Mouse (Mus musculus): ENCODE data around the gene Ssbp4. TPM values are rescaled to one million over a fixed set of nuclear protein-coding genes. Genes with fewer than 3 reads are reported as not detected.

The Ssbp4 gene
- polyA plus RNA-seq, 1 experiment from 2014 or later, result 32.5 TPM

GRCm38 (mm10) chr8:70583476-70584387 is 24.9 kb downstream of the Ssbp4 start:
- peaks cover 61% of the 10 kb centered on the region for H3K36me3 ChIP-seq (replicated peaks; ENCODE audit: insufficient read depth, low read length)
- H3K4me1 ChIP-seq (ENCODE audit: insufficient read depth), result no peaks in the 10 kb centered on the region
- ATAC-seq (no peak), DNase-seq (no peak)
- no peak for TF ChIP-seq CTCF (IDR thresholded peaks at IDR 0.05; ENCODE audit: low read depth)
- no peak for TF ChIP-seq EP300 (IDR thresholded peaks at IDR 0.05; ENCODE audit: low read depth)
- no peaks in the 10 kb centered on the region for H3K27me3 ChIP-seq (ENCODE audit: insufficient read depth, low read length)
- H3K9me3 ChIP-seq (ENCODE audit: low read length), result no peaks in the 10 kb centered on the region
- H3K4me2 ChIP-seq (ENCODE audit: low read depth, low read length), result no peak overlapping the region
- WGBS (ENCODE audit: insufficient replicate concordance), result 87% methylated on average over 18 of the region's 18 CpGs
- H3K9ac ChIP-seq (replicated peaks), result no peak overlapping the region
- no peak overlapping the region for H3K4me3 ChIP-seq (ENCODE audit: low read depth, low read length)
- H3K27ac ChIP-seq (ENCODE audit: low read depth), result no peak overlapping the region

- Histone ChIP-seq H3K27ac (ENCODE audit: low read depth) (no peak overlapping the region), H3K27me3 (ENCODE audit: insufficient read depth, low read length) (no peaks in the 10 kb centered on the region), H3K9me3 (ENCODE audit: low read length) (no peaks in the 10 kb centered on the region), H3K4me1 (ENCODE audit: insufficient read depth) (peaks cover 9% of the 10 kb centered on the region), H3K36me3 (replicated peaks; ENCODE audit: insufficient read depth, low read length) (peaks cover 43% of the 10 kb centered on the region), H3K4me2 (ENCODE audit: low read depth, low read length) (no peak overlapping the region), H3K9ac (replicated peaks) (no peak overlapping the region), H3K4me3 (ENCODE audit: low read depth, low read length) (no peak overlapping the region)
- DNase-seq (no peak), ATAC-seq (no peak; the same call in 1 of the 2 replicates)
- WGBS (ENCODE audit: insufficient replicate concordance), result 90% methylated on average over 3 of the region's 3 CpGs
- TF ChIP-seq CTCF (IDR thresholded peaks at IDR 0.05; ENCODE audit: low read depth) (no peak), EP300 (IDR thresholded peaks at IDR 0.05; ENCODE audit: low read depth) (no peak)
Measured at GRCm38 (mm10) chr8:70577207-70577606, 31.5 kb downstream of the Ssbp4 start.

- DNase-seq, result no peak
Measured at GRCm38 (mm10) chr8:70574915-70575314, 33.8 kb downstream of the Ssbp4 start.

DNA sequence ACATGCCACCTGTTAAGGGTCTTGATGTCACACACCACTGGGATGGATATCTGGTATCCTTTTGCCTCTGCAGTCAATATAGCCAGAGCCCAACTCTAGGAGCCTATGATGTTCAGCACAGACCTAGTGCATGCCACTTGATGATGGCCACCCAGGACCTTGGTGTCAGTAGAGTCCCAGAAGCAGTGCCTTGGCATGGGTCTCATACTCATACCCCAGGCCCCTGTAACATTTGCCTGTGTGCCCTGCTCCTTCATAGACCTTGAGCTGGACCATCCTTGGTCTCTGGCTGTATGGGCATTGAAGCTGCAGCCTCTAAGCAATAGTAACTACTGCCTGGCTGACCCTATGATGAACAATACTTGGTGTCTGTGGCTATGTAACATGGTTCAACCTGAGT is 34.4 kb downstream of the Ssbp4 start:
- TF ChIP-seq CTCF (IDR thresholded peaks at IDR 0.05; ENCODE audit: low read depth), result no peak
- TF ChIP-seq EP300 (IDR thresholded peaks at IDR 0.05; ENCODE audit: low read depth), result no peak
- Histone ChIP-seq H3K9me3 (ENCODE audit: low read length) (no peaks in the 10 kb centered on the region), H3K4me1 (ENCODE audit: insufficient read depth) (peaks cover 18% of the 10 kb centered on the region), H3K4me2 (ENCODE audit: low read depth, low read length) (no peak overlapping the region), H3K27ac (ENCODE audit: low read depth) (no peak overlapping the region), H3K4me3 (ENCODE audit: low read depth, low read length) (no peak overlapping the region), H3K27me3 (ENCODE audit: insufficient read depth, low read length) (no peaks in the 10 kb centered on the region), H3K9ac (replicated peaks) (no peak overlapping the region), H3K36me3 (replicated peaks; ENCODE audit: insufficient read depth, low read length) (peaks cover 21% of the 10 kb centered on the region)
- DNase-seq, result no peak
- no peak for ATAC-seq

More at GRCm38 (mm10) chr8:70574915-70575314, 33.8 kb downstream of the Ssbp4 start:
- Histone ChIP-seq H3K4me3 (ENCODE audit: low read depth, low read length) (no peak overlapping the region), H3K9me3 (ENCODE audit: low read length) (no peaks in the 10 kb centered on the region), H3K4me1 (ENCODE audit: insufficient read depth) (peaks cover 14% of the 10 kb centered on the region), H3K27ac (ENCODE audit: low read depth) (no peak overlapping the region), H3K4me2 (ENCODE audit: low read depth, low read length) (no peak overlapping the region), H3K27me3 (ENCODE audit: insufficient read depth, low read length) (no peaks in the 10 kb centered on the region), H3K9ac (replicated peaks) (no peak overlapping the region), H3K36me3 (replicated peaks; ENCODE audit: insufficient read depth, low read length) (peaks cover 23% of the 10 kb centered on the region)
- WGBS (ENCODE audit: insufficient replicate concordance), result 58% methylated on average over 4 of the region's 4 CpGs
- no peak for ATAC-seq
- TF ChIP-seq EP300 (IDR thresholded peaks at IDR 0.05; ENCODE audit: low read depth), result no peak
- no peak for TF ChIP-seq CTCF (IDR thresholded peaks at IDR 0.05; ENCODE audit: low read depth)

GRCm38 (mm10) chr8:70570990-70571389 is 37.7 kb downstream of the Ssbp4 start:
- H3K9me3 ChIP-seq (ENCODE audit: low read length), result no peaks in the 10 kb centered on the region
- no peak overlapping the region for H3K27ac ChIP-seq (ENCODE audit: low read depth)
- no peaks in the 10 kb centered on the region for H3K27me3 ChIP-seq (ENCODE audit: insufficient read depth, low read length)
- H3K36me3 ChIP-seq (replicated peaks; ENCODE audit: insufficient read depth, low read length), result peaks cover 9% of the 10 kb centered on the region; the same call in 1 of the 2 replicates
- TF ChIP-seq EP300 (IDR thresholded peaks at IDR 0.05; ENCODE audit: low read depth), result no peak
- no peak for TF ChIP-seq CTCF (IDR thresholded peaks at IDR 0.05; ENCODE audit: low read depth)
- no peak overlapping the region for H3K9ac ChIP-seq (replicated peaks)
- no peak overlapping the region for H3K4me3 ChIP-seq (ENCODE audit: low read depth, low read length)
- H3K4me1 ChIP-seq (ENCODE audit: insufficient read depth), result peaks cover 18% of the 10 kb centered on the region
- ATAC-seq, result no peak
- H3K4me2 ChIP-seq (ENCODE audit: low read depth, low read length), result no peak overlapping the region
- WGBS (ENCODE audit: insufficient replicate concordance), result 79% methylated on average over 6 of the region's 6 CpGs
- DNase-seq, result no peak

DNA sequence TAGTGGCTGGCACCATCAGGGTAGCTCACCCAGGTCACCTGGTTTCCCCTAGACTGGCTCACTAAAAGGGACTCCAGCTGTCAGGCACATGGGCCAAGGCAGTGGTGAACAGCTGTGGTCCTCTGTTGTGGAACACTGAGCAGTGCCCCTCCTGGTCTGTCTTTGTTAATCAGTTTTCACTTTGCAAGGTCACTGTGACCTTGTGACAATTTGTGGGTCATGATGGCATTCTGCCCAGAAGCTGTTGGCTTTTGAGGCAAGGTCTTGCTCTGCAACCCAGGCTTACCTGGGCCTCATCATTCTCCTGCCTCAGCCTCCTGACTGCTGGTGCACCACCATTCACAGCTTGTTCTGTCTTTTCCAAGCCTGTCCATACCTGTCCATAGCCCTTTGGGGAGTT is 38.3 kb downstream of the Ssbp4 start:
- Histone ChIP-seq H3K36me3 (replicated peaks; ENCODE audit: insufficient read depth, low read length) (peaks cover 9% of the 10 kb centered on the region; the same call in 1 of the 2 replicates), H3K9ac (replicated peaks) (peak overlapping the region; percentile 21; the same call in 1 of the 2 replicates), H3K27me3 (ENCODE audit: insufficient read depth, low read length) (no peaks in the 10 kb centered on the region), H3K4me1 (ENCODE audit: insufficient read depth) (peaks cover 23% of the 10 kb centered on the region), H3K27ac (ENCODE audit: low read depth) (peak overlapping the region; percentile 55; the same call in 1 of the 2 replicates), H3K4me3 (ENCODE audit: low read depth, low read length) (no peak overlapping the region), H3K4me2 (ENCODE audit: low read depth, low read length) (no peak overlapping the region), H3K9me3 (ENCODE audit: low read length) (no peaks in the 10 kb centered on the region)
- TF ChIP-seq CTCF (IDR thresholded peaks at IDR 0.05; ENCODE audit: low read depth) (no peak), EP300 (IDR thresholded peaks at IDR 0.05; ENCODE audit: low read depth) (no peak)
- peak; percentile 38; the same call in 1 of the 2 replicates for ATAC-seq
- no peak for DNase-seq
